Mouse (Mus musculus) hindbrain, embryonic 11.5 days (tissue): ENCODE results near the gene Dimt1. TPM values are rescaled to one million over a fixed set of nuclear protein-coding genes. Genes with fewer than 3 reads are reported as not detected.
"Not testable (repeated sequence)": the region's sequence is repeated elsewhere in the genome, so short reads cannot be mapped to it uniquely, and the experiment has no call there.

ENCODE experiments used
- ATAC-seq: fragments of 200-750 bp; cut with Nextera tagmentation; 2 replicates; pipeline ENCODE4 v1.8.0; 2017; ENCODE audit warnings: mild to moderate bottlenecking, moderate TSS enrichment, moderate library complexity; ENCODE audit not compliant: low FRiP score
- DNase-seq: peaks from one replicate; pipeline ENCODE4 v3.0.0-alpha.2; 2015; ENCODE audit warnings: low spot score
- H3K27ac ChIP-seq: fragments of 300-500 bp; sonication (generic); 2 replicates; pipeline ENCODE4 v1.5.1; 2014; ENCODE audit warnings: mild to moderate bottlenecking, low read depth, low read length
- H3K27me3 ChIP-seq: fragments of 300-500 bp; sonication (generic); 2 replicates; pipeline ENCODE4 v1.6.1; 2014; ENCODE audit warnings: mild to moderate bottlenecking, low read length, moderate library complexity, mixed read lengths; ENCODE audit not compliant: control insufficient read depth, insufficient read depth
- H3K36me3 ChIP-seq: fragments of 300-500 bp; sonication (generic); 2 replicates; pipeline ENCODE4 v1.6.1; 2014; ENCODE audit warnings: mild to moderate bottlenecking, low read length, moderate library complexity, mixed read lengths; ENCODE audit not compliant: control insufficient read depth, insufficient read depth
- H3K4me1 ChIP-seq: fragments of 300-500 bp; sonication (generic); replicated peaks from 2 replicates; pipeline ENCODE4 v1.6.1; 2014; ENCODE audit warnings: low read length, mixed read lengths; ENCODE audit not compliant: control insufficient read depth, insufficient read depth
- H3K4me2 ChIP-seq: fragments of 300-500 bp; sonication (generic); replicated peaks from 2 replicates; pipeline ENCODE4 v1.6.1; 2014; ENCODE audit warnings: mild to moderate bottlenecking, low read depth, low read length
- H3K4me3 ChIP-seq: fragments of 300-500 bp; sonication (generic); 2 replicates; pipeline ENCODE4 v1.5.1; 2014; ENCODE audit warnings: low read depth, low read length
- H3K9ac ChIP-seq: fragments of 300-500 bp; sonication (generic); 2 replicates; pipeline ENCODE4 v1.6.1; 2014; ENCODE audit warnings: low read depth, low read length
- H3K9me3 ChIP-seq: fragments of 300-500 bp; sonication (generic); 2 replicates; pipeline ENCODE4 v1.6.1; 2016; ENCODE audit warnings: low read length; ENCODE audit not compliant: control insufficient read depth
- WGBS: fragments of 180-500 bp; shearing (Covaris S2); extraction: QIAGEN DNeasy Blood & Tissue Kit; methylation state at CpG from one replicate; pipeline ENCODE4 v1.1.7; 2014; 5-methylcytosine and 5-hydroxymethylcytosine counted together
- polyA plus RNA-seq: library from polyadenylated mRNA; unstranded; fragments of >200 nt; fragmentation: Nextera tagmentation; extraction: Ambion mirVana; gene quantifications from 2 replicates; pipeline ENCODE4 v1.2.1, GENCODE M21; 2014

Dimt1 gene
- 48.3 and 49.0 TPM in 2 replicates for polyA plus RNA-seq

- peak within 1 kb of the TSS; percentile 83 for H3K9ac ChIP-seq
- ATAC-seq (peak; percentile 99), DNase-seq (peak; percentile 94)
- under 1% methylated on average over 68 of the region's 68 CpGs for WGBS
- no peaks in the 10 kb centered on the region for H3K36me3 ChIP-seq
- H3K9me3 ChIP-seq, result no peaks in the 10 kb centered on the region
- peak within 1 kb of the TSS; percentile 76 for H3K4me3 ChIP-seq
- H3K27me3 ChIP-seq, result no peaks in the 10 kb centered on the region
- peak within 1 kb of the TSS; percentile 52 for H3K4me2 ChIP-seq
- no peaks in the 10 kb centered on the region for H3K4me1 ChIP-seq
- peak within 1 kb of the TSS; percentile 74 for H3K27ac ChIP-seq
Observed at GRCm38 (mm10) chr13:106946594-106947540, at the start of gene Dimt1. TSS of gene Dimt1 (plus strand) at chr13:106947127.

GRCm38 (mm10) chr13:106904637-106905036 lies 42.3 kb upstream of the Dimt1 start:
- Histone ChIP-seq H3K9ac (no peak overlapping the region), H3K27me3 (no peaks in the 10 kb centered on the region), H3K4me3 (no peak overlapping the region), H3K4me2 (no peak overlapping the region), H3K4me1 (no peaks in the 10 kb centered on the region), H3K27ac (no peak overlapping the region), H3K9me3 (no peaks in the 10 kb centered on the region), H3K36me3 (peaks cover 7% of the 10 kb centered on the region)
- ATAC-seq (no peak), DNase-seq (no peak)
- WGBS, result 93% methylated on average over 3 of the region's 3 CpGs

- H3K27ac ChIP-seq, result not testable (repeated sequence)
- 96% methylated on average over 6 of the region's 6 CpGs for WGBS
Observed at GRCm38 (mm10) chr13:106905154-106905553, 41.8 kb upstream of the Dimt1 start.

DNA sequence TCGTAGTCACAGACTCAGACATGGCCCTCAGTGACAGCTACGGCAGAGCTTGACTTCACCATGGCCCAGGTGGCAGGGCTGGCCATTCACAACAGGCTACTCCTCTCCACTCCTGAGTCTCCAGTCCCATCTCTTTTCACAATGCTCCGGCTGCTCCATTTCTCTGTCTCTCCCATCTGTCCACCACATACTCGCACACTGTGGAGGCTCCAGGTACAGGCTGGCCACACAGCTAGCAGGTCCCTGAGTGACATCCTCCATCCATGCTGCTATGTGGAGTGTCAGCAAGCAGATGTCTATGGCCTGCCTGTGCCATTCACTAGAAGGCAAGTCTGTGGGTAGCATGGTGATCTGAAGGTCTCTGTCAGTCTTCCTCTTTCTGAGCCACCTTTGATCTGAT lies 39.7 kb upstream of the Dimt1 start:
- no peak for ATAC-seq
- Histone ChIP-seq H3K4me2 (no peak overlapping the region), H3K27me3 (no peaks in the 10 kb centered on the region), H3K27ac (no peak overlapping the region), H3K36me3 (peaks cover 4% of the 10 kb centered on the region), H3K9me3 (no peaks in the 10 kb centered on the region), H3K4me1 (no peaks in the 10 kb centered on the region), H3K4me3 (no peak overlapping the region), H3K9ac (no peak overlapping the region)
- 96% methylated on average over 4 of the region's 4 CpGs for WGBS
- no peak for DNase-seq

More at GRCm38 (mm10) chr13:106905154-106905553, 41.8 kb upstream of the Dimt1 start:
- not testable (repeated sequence) for H3K27me3 ChIP-seq, H3K9me3 ChIP-seq, H3K9ac ChIP-seq, H3K4me3 ChIP-seq, ATAC-seq, DNase-seq, H3K4me1 ChIP-seq, H3K36me3 ChIP-seq, H3K4me2 ChIP-seq

DNA sequence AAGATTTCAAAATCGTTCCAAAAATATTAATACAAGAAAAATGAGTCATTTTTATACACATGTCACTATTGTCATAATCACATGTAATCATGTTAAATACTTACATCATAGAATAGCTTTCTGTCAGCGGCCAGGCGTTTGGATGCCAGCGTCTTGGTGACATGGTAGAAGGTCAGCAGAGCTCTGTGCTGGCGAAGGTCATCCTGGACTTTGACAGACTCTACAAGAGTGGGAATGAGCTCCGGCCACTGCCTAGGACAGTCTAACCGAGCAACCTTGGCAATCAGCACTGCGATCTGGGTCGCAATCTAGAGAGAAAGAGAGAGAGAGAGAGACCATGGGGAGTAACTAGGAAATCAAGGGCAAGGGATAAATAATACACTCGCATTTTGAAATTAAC lies 36.8 kb upstream of the Dimt1 start:
- Histone ChIP-seq H3K4me1 (no peaks in the 10 kb centered on the region), H3K4me2 (no peak overlapping the region), H3K9ac (no peak overlapping the region), H3K27ac (no peak overlapping the region), H3K36me3 (peaks cover 4% of the 10 kb centered on the region), H3K9me3 (no peaks in the 10 kb centered on the region), H3K27me3 (no peaks in the 10 kb centered on the region), H3K4me3 (no peak overlapping the region)
- ATAC-seq, result no peak
- WGBS, result 96% methylated on average over 10 of the region's 10 CpGs
- DNase-seq, result no peak

- Histone ChIP-seq H3K4me3 (no peak overlapping the region), H3K4me2 (no peak overlapping the region), H3K27me3 (no peaks in the 10 kb centered on the region), H3K36me3 (peaks cover 2% of the 10 kb centered on the region; the same call in 1 of the 2 replicates), H3K9me3 (no peaks in the 10 kb centered on the region), H3K27ac (no peak overlapping the region), H3K9ac (no peak overlapping the region), H3K4me1 (no peaks in the 10 kb centered on the region)
- WGBS, result 88% methylated on average over 3 of the region's 3 CpGs
- ATAC-seq, result no peak
- DNase-seq, result no peak
Observed at GRCm38 (mm10) chr13:106913125-106913736, 33.7 kb upstream of the Dimt1 start.

DNA sequence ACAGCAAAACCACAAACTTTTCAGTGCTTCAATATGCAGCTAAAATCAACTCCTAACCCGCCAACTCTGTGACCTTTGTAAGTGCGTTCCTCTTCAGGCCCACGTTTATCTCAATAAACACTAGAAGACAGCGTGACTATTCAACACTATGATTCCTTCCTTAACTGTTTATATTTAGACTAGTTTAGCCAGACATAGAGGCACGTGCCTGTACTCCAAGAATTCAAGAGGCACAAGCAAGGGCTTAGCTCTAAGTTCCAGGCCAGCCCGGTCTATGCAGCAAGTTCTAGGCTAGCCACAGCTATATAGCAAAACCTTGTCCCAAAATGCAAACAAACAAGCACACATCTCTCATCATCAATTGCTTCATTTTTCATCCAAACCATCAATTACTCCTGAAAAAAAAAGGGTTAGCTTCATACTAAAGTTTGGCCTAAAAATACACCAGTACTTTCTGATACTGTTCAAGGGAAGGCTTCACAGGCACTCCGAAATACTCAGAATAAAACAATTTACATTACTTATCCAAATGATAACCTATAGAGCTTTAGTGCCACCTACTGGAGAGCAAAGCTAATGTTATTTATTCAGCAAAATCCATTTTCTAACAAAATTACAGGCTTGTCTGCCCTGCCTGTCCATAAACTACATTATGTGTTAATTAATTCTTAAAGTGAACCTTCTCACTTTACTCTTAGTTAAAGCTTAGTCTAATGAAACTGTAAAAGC lies 28.4 kb upstream of the Dimt1 start:
- Histone ChIP-seq H3K4me3 (no peak overlapping the region), H3K4me2 (no peak overlapping the region), H3K4me1 (no peaks in the 10 kb centered on the region), H3K27me3 (no peaks in the 10 kb centered on the region), H3K36me3 (no peaks in the 10 kb centered on the region), H3K9ac (no peak overlapping the region), H3K9me3 (no peaks in the 10 kb centered on the region), H3K27ac (no peak overlapping the region)
- DNase-seq (peak; percentile 58), ATAC-seq (no peak)
- whole genome bisulfite sequencing, result 92% methylated on average over 7 of the region's 7 CpGs

GRCm38 (mm10) chr13:106925921-106926320 lies 21.0 kb upstream of the Dimt1 start:
- not testable (repeated sequence) for H3K9me3 ChIP-seq, H3K27ac ChIP-seq, H3K4me2 ChIP-seq, H3K4me3 ChIP-seq, DNase-seq, H3K27me3 ChIP-seq, ATAC-seq, H3K9ac ChIP-seq, H3K36me3 ChIP-seq, H3K4me1 ChIP-seq
- WGBS, result over 99% methylated on average over 3 of the region's 3 CpGs
